Mouse (Mus musculus) left cerebral cortex, adult 2 months (tissue): ENCODE measurements at regions not wholly inside any gene's neighbourhood (a gene's known extent, or its start where the extent isn't known, plus 50 kb on each side); places are given as distances from the start of the nearest gene placed in this dataset.
A peak's percentile ranks its signal among the peaks of the same experiment; 100 is the strongest.

Experiments
- DNase-seq, 2 experiments: peaks; one replicate each; pipeline ENCODE4 v3.0.0; 2021 to 2022; ENCODE audit warnings: low spot score in 2 of 2, mixed read lengths in 1 of 2; ENCODE audit errors: extremely low spot score in 1 of 2
- H3K27ac ChIP-seq: fragments of 200-600 bp; 2 replicates; pipeline ENCODE4 v1.8.1; 2022
- H3K4me3 ChIP-seq: fragments of 200-600 bp; 2 replicates; pipeline ENCODE4 v1.8.1; 2022
- CTCF ChIP-seq: fragments of 200-600 bp; IDR thresholded peaks from 2 replicates; pipeline ENCODE4 v1.8.1; 2022; ENCODE audit warnings: antibody characterized with exemption, mild to moderate bottlenecking, moderate library complexity
- intact Hi-C: fragments of 180-260 bp; cut with DNase I; formaldehyde crosslinking; loops from one replicate; pipeline ENCODE4 v1.15.1; 2025

DNA sequence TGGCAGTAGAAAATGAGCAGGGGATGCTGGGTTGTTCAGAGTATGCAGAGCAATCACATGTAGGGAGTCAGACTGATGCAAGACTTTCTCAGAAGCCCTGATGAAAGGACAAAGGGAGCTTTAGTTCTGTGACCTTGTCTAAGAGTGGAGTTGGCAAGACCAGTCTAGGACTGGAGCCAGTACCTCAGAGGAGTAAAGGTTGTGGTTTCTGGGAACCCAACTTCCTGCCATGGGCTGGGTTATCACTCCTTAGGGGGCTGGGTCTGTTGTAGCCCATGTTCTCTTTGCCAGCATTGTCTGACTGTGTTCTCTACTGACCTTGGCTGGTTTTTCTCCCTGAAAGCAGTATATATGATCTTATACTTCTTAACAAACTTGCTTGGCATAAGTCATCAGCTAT lies 453.1 kb upstream of the Cwc22 start:
- Histone ChIP-seq H3K4me3 (no peak overlapping the region), H3K27ac (no peak overlapping the region)
- DNase-seq, result no peak
- intact Hi-C loops, result no loop called here
- TF ChIP-seq CTCF, result no peak

DNA sequence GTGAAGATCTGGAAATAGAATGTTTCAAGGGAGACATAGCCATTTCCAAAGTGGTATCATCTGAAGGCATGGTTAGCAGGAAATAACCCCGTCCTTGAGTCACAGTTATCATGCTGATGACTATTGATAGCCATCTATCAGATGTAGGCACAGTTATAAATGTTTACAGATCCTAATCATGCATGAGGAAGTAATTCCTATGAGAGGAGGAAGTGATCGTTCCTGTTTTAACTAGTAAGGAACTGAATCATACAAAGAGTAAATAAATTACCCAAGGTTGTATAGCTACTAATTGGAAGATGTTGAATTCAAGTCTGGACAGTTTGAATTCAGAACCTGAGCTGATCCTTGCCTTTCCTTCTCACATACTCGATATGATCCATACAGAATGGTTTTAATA lies 450.7 kb upstream of the Cwc22 start:
- no peak for TF ChIP-seq CTCF
- intact Hi-C loops, result no loop called here
- Histone ChIP-seq H3K27ac (no peak overlapping the region), H3K4me3 (no peak overlapping the region)
- DNase-seq, result no peak

DNA sequence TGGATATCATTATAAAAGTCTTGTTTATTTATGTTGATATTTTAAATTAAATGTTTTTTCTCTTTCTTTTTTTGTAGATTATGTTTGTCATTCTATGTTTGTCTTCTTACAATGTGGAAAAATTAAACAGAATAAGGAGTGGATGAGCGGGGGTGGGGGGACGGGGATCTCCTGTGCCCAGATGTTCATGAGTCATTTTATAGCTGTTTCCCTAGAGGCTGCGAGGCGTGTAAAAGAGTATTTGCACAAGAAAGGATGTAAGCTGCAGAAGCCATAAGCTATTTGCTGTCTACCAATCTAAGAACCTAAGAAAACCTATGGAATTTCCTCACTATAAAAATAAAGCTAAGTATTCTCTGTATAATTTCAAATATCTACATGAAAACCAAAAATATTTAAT lies 446.9 kb upstream of the Cwc22 start:
- Histone ChIP-seq H3K4me3 (no peak overlapping the region), H3K27ac (no peak overlapping the region)
- no peak for TF ChIP-seq CTCF
- no peak for DNase-seq
- intact Hi-C loops, result no loop called here

DNA sequence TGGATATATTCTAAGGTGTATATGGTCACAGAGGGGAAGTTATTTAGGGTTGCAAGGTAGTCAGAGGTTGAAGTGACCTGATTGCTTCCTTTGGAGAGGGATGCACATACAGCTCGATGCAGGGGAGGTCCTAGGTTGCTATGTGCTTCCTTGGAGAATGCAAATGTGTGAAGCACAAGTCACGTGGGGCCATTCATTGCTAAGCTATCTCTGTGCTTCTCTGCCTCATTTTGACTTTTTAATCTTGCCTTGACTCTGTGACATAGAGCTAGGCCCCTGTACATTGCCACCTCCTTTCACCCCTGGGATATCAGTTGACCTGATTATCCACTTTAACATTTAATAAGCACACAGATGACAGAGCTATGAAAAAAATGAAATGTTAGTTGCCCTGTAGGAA lies 446.2 kb upstream of the Cwc22 start:
- intact Hi-C loops, result no loop called here
- no peak for DNase-seq
- TF ChIP-seq CTCF, result no peak
- Histone ChIP-seq H3K27ac (no peak overlapping the region), H3K4me3 (no peak overlapping the region)

DNA sequence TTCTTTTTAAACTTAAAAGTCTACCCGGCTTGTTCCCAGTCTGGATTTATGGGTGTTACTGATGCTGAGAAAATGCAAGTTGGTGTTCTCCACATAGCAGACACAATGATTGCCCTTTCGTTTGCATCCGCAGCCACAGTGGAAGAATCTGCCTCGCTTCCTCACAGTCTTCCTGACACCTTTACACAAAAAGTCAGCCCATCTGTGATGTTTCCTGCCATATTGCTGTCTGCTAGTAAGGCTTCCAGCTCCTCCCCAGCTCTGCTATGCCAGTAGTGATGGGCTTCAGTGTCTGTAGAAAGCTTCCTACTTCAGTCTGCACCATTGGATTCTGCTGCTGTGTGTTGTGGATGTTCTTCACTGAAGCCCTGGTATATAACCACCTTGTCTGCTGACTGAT lies 441.8 kb upstream of the Cwc22 start:
- H3K4me3 ChIP-seq, result no peak overlapping the region
- DNase-seq, result peak; percentile 15 to 18
- intact Hi-C loops, result no loop called here
- no peak overlapping the region for H3K27ac ChIP-seq
- TF ChIP-seq CTCF, result no peak

DNA sequence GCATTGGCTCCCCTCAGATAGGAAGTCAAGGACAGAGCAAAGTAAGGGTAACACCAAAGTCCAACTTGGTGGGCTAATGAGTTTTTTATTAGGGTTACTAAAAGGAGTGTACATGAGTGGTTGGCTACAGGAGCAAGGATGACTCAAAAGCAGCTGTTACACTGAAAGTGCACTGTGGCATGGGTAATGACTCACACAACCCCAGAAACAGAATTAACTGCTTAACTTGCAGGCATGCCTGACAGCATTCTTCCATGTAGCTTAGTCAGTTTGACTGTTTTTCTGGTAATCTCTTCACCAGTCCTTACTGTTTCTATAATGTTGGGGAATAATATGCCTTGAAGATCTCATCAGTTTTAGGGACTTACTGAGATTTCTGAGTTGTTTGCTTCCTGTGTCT lies 435.1 kb upstream of the Cwc22 start:
- no peak overlapping the region for H3K4me3 ChIP-seq
- no peak for DNase-seq
- H3K27ac ChIP-seq, result no peak overlapping the region
- no peak for TF ChIP-seq CTCF
- intact Hi-C loops, result no loop called here

DNA sequence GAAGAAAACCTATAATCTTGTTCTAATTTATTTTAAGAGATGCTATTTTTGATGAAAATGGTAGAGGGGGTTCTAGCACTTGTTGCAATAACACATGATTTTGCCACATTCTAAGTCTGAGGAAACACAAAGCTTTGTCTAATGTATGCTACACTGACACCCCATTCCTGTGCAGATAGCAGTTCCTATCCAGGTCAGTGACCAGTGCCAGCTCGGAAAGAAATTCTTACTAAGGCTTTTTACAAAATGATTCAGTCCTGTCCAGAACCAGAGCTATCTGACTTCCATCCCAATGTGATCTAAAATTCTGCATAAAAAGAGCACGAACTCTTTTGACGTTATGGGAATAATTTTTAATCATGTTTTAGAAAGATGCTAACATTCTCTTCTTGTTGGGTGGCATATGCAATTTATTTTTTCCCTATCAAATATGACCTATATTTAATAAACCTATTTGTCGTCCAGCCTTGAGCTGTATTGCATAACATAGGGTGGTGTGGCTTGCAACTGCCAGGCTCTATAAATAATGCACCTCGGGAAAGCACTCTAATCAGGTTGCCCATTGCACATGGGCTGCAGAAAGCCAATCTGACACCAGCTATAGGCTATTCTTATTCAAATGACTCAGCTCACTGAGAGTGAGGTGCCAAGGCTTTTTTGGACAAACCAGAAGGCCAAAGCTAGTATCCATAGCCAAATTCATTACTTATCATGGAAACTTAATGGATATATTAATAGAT lies 385.7 kb upstream of the Cwc22 start:
- H3K27ac ChIP-seq, result no peak overlapping the region
- intact Hi-C loops, result no loop called here
- DNase-seq, result no peak

DNA sequence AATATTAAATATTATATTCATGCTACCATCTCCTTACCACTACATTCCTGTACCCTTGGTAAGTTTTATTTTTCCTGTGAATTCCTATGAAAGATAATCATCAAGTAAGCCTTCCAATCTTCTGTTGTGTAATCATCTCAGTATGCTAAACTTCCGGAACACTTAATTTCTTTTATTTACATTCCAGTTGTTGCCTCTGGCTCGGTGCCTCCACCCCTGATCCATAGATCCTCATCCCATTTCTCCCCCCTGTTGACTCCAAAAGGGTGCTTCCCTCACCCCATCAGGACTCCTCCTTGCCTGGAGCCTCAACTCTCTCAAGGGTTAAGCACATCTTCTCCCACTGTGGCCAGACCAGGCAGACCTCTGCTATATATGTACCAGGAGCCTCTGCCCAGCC lies 379.9 kb upstream of the Cwc22 start:
- intact Hi-C loops, result no loop called here
- no peak for TF ChIP-seq CTCF
- DNase-seq, result no peak
- no peak overlapping the region for H3K4me3 ChIP-seq
- no peak overlapping the region for H3K27ac ChIP-seq

More for the DNA sequence above, 385.7 kb upstream of the Cwc22 start:
- no peak for TF ChIP-seq CTCF
- no peak overlapping the region for H3K4me3 ChIP-seq

DNA sequence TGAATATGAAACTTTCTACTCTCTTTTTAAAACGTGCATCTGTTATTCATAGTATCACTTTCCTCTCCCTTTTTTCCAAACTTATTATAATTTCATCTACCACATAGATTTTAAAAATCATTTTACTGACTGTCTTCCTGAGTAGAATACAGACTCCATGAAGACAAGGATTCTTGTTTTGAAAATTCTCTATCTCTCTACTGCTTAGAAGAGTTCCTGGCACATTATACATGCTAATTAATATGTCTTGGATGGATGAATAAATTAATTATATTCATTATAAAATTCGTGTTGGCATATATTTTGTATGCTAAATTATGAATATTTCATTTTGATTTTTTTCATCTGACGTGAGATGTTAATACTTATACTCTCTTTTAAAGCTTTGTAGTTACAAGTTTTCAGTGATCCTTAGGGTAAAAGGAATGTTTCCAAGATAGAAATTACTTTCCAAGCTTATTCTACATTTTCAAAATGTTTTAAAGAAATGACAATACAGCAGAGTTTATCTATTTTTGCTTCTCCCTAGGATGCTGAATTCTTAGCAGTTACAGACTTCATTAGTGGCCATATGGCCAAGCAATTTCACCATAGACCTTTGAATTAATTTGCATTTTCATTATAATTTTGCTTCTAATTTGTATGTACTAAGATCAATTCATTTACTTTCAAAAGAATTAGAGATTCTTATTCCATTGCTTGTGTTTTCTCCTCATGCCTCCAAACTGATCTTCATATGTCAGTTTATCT lies 376.2 kb upstream of the Cwc22 start:
- no peak for DNase-seq
- intact Hi-C loops, result no loop called here

DNA sequence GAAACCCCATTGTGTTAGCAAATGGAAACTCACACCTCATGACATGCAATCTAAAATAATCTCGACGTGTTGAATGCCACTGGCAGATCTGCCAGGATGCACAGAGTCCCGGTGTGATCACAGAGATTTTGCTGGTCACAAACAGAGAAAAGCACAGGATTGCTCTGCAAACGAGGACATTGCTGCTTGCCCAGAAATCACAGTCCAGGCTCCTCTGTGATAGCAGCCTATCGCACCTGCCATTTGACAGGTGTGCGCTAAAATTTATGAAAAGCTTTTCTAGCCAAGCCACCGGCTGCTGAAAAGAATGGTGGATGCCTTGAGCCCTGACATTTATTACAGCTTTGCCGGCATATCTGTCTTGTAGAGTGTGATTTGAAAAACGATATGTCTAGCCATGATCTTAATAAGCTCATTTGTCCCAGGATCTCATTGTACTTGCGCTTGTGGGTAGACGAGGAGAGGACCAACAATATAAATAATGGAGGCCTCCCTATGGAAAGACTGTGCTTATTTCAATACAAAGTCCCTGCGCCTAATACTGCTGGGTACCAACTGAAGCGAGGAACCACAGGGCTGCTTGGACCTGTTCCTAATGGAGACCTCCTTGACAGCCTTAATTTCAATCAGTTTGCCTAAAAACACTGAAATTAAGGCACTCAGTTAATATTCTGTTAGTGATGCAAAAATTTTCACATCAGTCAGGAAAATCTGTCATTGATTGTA lies 365.8 kb upstream of the Cwc22 start:
- no peak for TF ChIP-seq CTCF
- H3K27ac ChIP-seq, result no peak overlapping the region
- intact Hi-C loops, result no loop called here
- no peak overlapping the region for H3K4me3 ChIP-seq
- DNase-seq, result no peak

More for the DNA sequence above, 376.2 kb upstream of the Cwc22 start:
- H3K27ac ChIP-seq, result no peak overlapping the region
- no peak overlapping the region for H3K4me3 ChIP-seq
- no peak for TF ChIP-seq CTCF

DNA sequence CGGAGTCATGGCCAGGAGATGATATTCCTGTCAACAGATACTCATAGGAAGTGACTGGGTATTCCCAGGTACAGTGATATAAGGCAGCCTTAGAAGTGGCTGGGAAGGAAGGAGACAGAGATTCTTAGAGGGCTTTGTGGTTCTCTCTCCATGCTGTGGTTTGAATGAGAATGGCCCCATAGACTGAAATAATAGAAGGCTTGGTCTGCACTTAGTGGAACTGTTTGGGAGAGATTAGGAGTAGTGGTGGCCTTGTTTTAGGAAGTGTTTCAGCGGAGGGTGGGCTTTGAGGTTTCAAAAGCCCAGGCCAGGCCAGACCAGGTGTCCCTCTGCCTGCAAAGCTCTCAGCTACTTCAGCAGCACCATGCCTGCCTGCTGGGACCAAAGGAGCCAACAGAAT lies 363.2 kb upstream of the Cwc22 start:
- no peak for TF ChIP-seq CTCF
- Histone ChIP-seq H3K27ac (no peak overlapping the region), H3K4me3 (no peak overlapping the region)
- DNase-seq, result no peak
- intact Hi-C loops, result no loop called here

DNA sequence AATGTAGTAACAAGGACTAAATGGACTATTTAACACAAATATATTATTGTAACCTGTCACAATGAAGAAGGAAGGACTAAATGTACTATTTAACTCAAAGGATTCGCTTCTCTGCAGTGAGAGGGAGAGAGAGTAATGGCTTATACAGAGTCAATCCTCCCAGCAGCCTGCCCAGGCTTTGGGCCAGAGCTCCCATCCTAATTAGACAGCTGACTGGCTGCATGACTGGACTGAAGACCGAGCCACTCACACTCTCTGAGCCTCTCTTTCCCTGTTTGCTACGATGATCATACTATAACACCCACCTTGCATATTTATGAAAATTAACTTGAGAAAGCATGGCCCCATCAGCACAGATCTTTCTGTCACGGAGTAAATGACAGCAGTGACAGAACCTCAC lies 360.7 kb upstream of the Cwc22 start:
- Histone ChIP-seq H3K4me3 (no peak overlapping the region), H3K27ac (no peak overlapping the region)
- DNase-seq, result no peak
- intact Hi-C loops, result no loop called here
- TF ChIP-seq CTCF, result no peak
